Mouse (Mus musculus) heart, postnatal 4 days (tissue): ENCODE data around the gene Arhgef5. TPM values are rescaled to one million over a fixed set of nuclear protein-coding genes. Genes with fewer than 3 reads are reported as not detected.
"Not testable (repeated sequence)": the region's sequence is repeated elsewhere in the genome, so short reads cannot be mapped to it uniquely, and the experiment has no call there.

Source experiments
- DNase-seq: peaks from one replicate; pipeline ENCODE4 v3.0.0; 2021
- total RNA-seq, 2 experiments: library from RNA; stranded (reverse); gene quantifications; 2 replicates each; pipeline ENCODE4 v1.2.3; 2021

The Arhgef5 gene
- 10 to 100 TPM; 18.8 to 19.2 TPM for total RNA-seq

- peak; percentile 51 for DNase-seq
Observed at GRCm38 (mm10) chr6:43265363-43266041, at the start of gene Arhgef5. Arhgef5 (plus strand) TSS chr6:43265582.

GRCm38 (mm10) chr6:43231255-43231654, 34.1 kb upstream of the Arhgef5 start, which contains the start of gene Olfr47:
Olfr47 (plus strand) TSS chr6:43231529.
- DNase-seq = not testable (repeated sequence)

GRCm38 (mm10) chr6:43242061-43242460, 23.3 kb upstream of the Arhgef5 start:
- DNase-seq = peak; percentile 38

GRCm38 (mm10) chr6:43247396-43247795, 18.0 kb upstream of the Arhgef5 start:
- no peak for DNase-seq

- DNase-seq = no peak
Observed at GRCm38 (mm10) chr6:43252994-43253393, 12.4 kb upstream of the Arhgef5 start.

- no peak for DNase-seq
Observed at GRCm38 (mm10) chr6:43254193-43254926, 11.0 kb upstream of the Arhgef5 start.

- DNase-seq = no peak
Observed at GRCm38 (mm10) chr6:43260756-43261155, 4.6 kb upstream of the Arhgef5 start.

- DNase-seq = peak; percentile 52
Observed at GRCm38 (mm10) chr6:43266356-43266755, 974 bp downstream of the Arhgef5 start.

- peak; percentile 26 for DNase-seq
Observed at GRCm38 (mm10) chr6:43272597-43272996, 7.2 kb downstream of the Arhgef5 start.

GRCm38 (mm10) chr6:43274123-43274522, 8.7 kb downstream of the Arhgef5 start:
- no peak for DNase-seq

- peak; percentile 24 for DNase-seq
Observed at GRCm38 (mm10) chr6:43278247-43278646, 12.9 kb downstream of the Arhgef5 start.

- DNase-seq = no peak
Observed at GRCm38 (mm10) chr6:43280481-43280880, 15.1 kb downstream of the Arhgef5 start.

GRCm38 (mm10) chr6:43292041-43292440, 26.7 kb downstream of the Arhgef5 start:
- no peak for DNase-seq

- DNase-seq = no peak
Observed at GRCm38 (mm10) chr6:43292471-43293076, 27.2 kb downstream of the Arhgef5 start.

GRCm38 (mm10) chr6:43293175-43293574, 27.8 kb downstream of the Arhgef5 start:
- DNase-seq = no peak

- DNase-seq = no peak
Observed at GRCm38 (mm10) chr6:43295908-43296307, 30.5 kb downstream of the Arhgef5 start.

- no peak for DNase-seq
Observed at GRCm38 (mm10) chr6:43296798-43297507, 31.6 kb downstream of the Arhgef5 start.

- no peak for DNase-seq
Observed at GRCm38 (mm10) chr6:43297508-43297850, 32.1 kb downstream of the Arhgef5 start.

- no peak for DNase-seq
Observed at GRCm38 (mm10) chr6:43309454-43309853, 44.1 kb downstream of the Arhgef5 start, which contains the start of gene Nobox. Nobox (minus strand) TSS chr6:43309554.

GRCm38 (mm10) chr6:43310071-43310470, 44.7 kb downstream of the Arhgef5 start:
- DNase-seq = peak; percentile 20

GRCm38 (mm10) chr6:43312546-43312945, 47.2 kb downstream of the Arhgef5 start:
- no peak for DNase-seq

- no peak for DNase-seq
Observed at GRCm38 (mm10) chr6:43312961-43313656, 47.7 kb downstream of the Arhgef5 start.
